8 mouse cellular contexts compared by ENCODE assay signal in genomic region chr12:87387171-87388121, GRCm38 (mm10). TPM values are rescaled to one million over a fixed set of nuclear protein-coding genes. Genes with fewer than 3 reads are reported as not detected.
DNase-seq lines count a peak whose midpoint lies in the region; ATAC-seq and TF ChIP-seq lines count a peak whose summit lies in the region.

No protein-coding gene starts in this region.

- under 1% methylated on average over 55 of the region's 65 CpGs for WGBS in liver, embryonic 15.5 days (ENCODE audit: insufficient replicate concordance)
- under 1% methylated on average over 65 of the region's 65 CpGs for WGBS in olfactory bulb, adult 2 months

- peaks cover 35% of the 10 kb centered on the region for H3K4me1 ChIP-seq in liver, embryonic 15.5 days (replicated peaks)
- peaks cover 8% of the 10 kb centered on the region for H3K4me1 ChIP-seq in olfactory bulb, adult 2 months (ENCODE audit: control insufficient read depth, insufficient read depth, low read length)

- no peaks in the 10 kb centered on the region; the same call in 1 of the 2 replicates for H3K27me3 ChIP-seq in liver, embryonic 15.5 days

- H3K27ac ChIP-seq in liver, embryonic 15.5 days (replicated peaks) = peak overlapping the region; percentile 74
- H3K27ac ChIP-seq in olfactory bulb, adult 2 months (ENCODE audit: insufficient read depth, low read depth, low read length) = peak overlapping the region; percentile 18; the same call in 1 of the 2 replicates

- 0 out of 2 replicates have a peak, but pooled peaks have one; percentile 12 for ATAC-seq in common myeloid progenitor, adult 5-6 weeks (replicated peaks; ENCODE audit: low read depth, poor library complexity, severe bottlenecking)
- ATAC-seq in granulocyte monocyte progenitor cell, adult 5-6 weeks (replicated peaks; ENCODE audit: poor library complexity, severe bottlenecking) = peak; percentile 21
- peak; percentile 25 for ATAC-seq in liver, embryonic 15.5 days (ENCODE audit: insufficient read depth)

- peak; percentile 34 for DNase-seq in ovary, postnatal 36 days (ENCODE audit: low spot score)
- no peak for DNase-seq in ovary, adult 18-20 months (ENCODE audit: low spot score)
- DNase-seq in kidney, adult 9 months = peak; percentile 62
- DNase-seq in ovary, postnatal 14 days (ENCODE audit: low spot score) = no peak

- peak overlapping the region; percentile 98 for H3K4me2 ChIP-seq in liver, embryonic 15.5 days

- no peak for TF ChIP-seq POLR2A in olfactory bulb, adult 2 months (IDR thresholded peaks at IDR 0.05; ENCODE audit: insufficient read depth, low read depth, low read length)

- no peaks in the 10 kb centered on the region for H3K9me3 ChIP-seq in liver, embryonic 15.5 days (replicated peaks)

- peak overlapping the region; percentile 89 for H3K9ac ChIP-seq in liver, embryonic 15.5 days

- peak overlapping the region; percentile 86 for H3K4me3 ChIP-seq in liver, embryonic 15.5 days (replicated peaks)
- H3K4me3 ChIP-seq in olfactory bulb, adult 2 months (ENCODE audit: insufficient read depth, low read depth, low read length) = peak overlapping the region; percentile 80

- no peak for TF ChIP-seq CTCF in olfactory bulb, adult 2 months (IDR thresholded peaks at IDR 0.05; ENCODE audit: insufficient read depth, low read depth, low read length)

- H3K36me3 ChIP-seq in liver, embryonic 15.5 days (replicated peaks) = no peaks in the 10 kb centered on the region

RNA-seq across cellular contexts. Expression of gene Sptlc2, which starts 0.7 kb away (rescaled TPM):
- 70.8 and 79.8 TPM in 2 replicates for total RNA-seq in common myeloid progenitor, adult 5-6 weeks (2017)
- 124 and 145 TPM in 2 replicates for total RNA-seq in granulocyte monocyte progenitor cell, adult 5-6 weeks (2014; fragmentation: Nextera tagmentation)
- 153 and 160 TPM in 2 replicates for total RNA-seq in granulocyte monocyte progenitor cell, adult 5-6 weeks (2017)
- 25.9 and 28.6 TPM in 2 replicates for polyA plus RNA-seq in liver, embryonic 15.5 days (2015; fragmentation: Nextera tagmentation; extraction: Ambion mirVana)
- not detected in 2 replicates for polyA plus RNA-seq in olfactory bulb, adult 2 months (2012; ENCODE audit: insufficient read depth, insufficient read length, low replicate concordance, missing spikeins)

RNA-seq across cellular contexts. Expression of gene Slirp, which starts 56.2 kb away (rescaled TPM):
- 100.0 and 104 TPM in 2 replicates for total RNA-seq in common myeloid progenitor, adult 5-6 weeks (2017)
- 123 and 162 TPM in 2 replicates for total RNA-seq in granulocyte monocyte progenitor cell, adult 5-6 weeks (2014; fragmentation: Nextera tagmentation)
- total RNA-seq in granulocyte monocyte progenitor cell, adult 5-6 weeks (2017) = 102 and 106 TPM in 2 replicates
- polyA plus RNA-seq in liver, embryonic 15.5 days (2015; fragmentation: Nextera tagmentation; extraction: Ambion mirVana) = 130 and 158 TPM in 2 replicates
- polyA plus RNA-seq in olfactory bulb, adult 2 months (2012; ENCODE audit: insufficient read depth, insufficient read length, low replicate concordance, missing spikeins) = not detected in 2 replicates

RNA-seq across cellular contexts. Expression of gene Alkbh1, which starts 56.4 kb away (rescaled TPM):
- 48.6 and 72.2 TPM in 2 replicates for total RNA-seq in common myeloid progenitor, adult 5-6 weeks (2017)
- 65.3 and 73.7 TPM in 2 replicates for total RNA-seq in granulocyte monocyte progenitor cell, adult 5-6 weeks (2014; fragmentation: Nextera tagmentation)
- 58.4 and 70.3 TPM in 2 replicates for total RNA-seq in granulocyte monocyte progenitor cell, adult 5-6 weeks (2017)
- 16.7 and 19.9 TPM in 2 replicates for polyA plus RNA-seq in liver, embryonic 15.5 days (2015; fragmentation: Nextera tagmentation; extraction: Ambion mirVana)
- not detected in 2 replicates for polyA plus RNA-seq in olfactory bulb, adult 2 months (2012; ENCODE audit: insufficient read depth, insufficient read length, low replicate concordance, missing spikeins)

Comparison
In these comparisons a context has a peak if more than half of its experiments do, and no peak if none do; other contexts are left out.
1. DNase-seq: peak in ovary, postnatal 36 days (single experiment) and kidney, adult 9 months (single experiment); none in ovary, adult 18-20 months (single experiment) and ovary, postnatal 14 days (single experiment).
2. Peak in every context shown above with its lines, with median percentiles within 50 percentile points of each other: ATAC-seq.